Mouse (Mus musculus) heart, embryonic 16.5 days (tissue): Measurements from ENCODE around the gene Nrd1. TPM values are rescaled to one million over a fixed set of nuclear protein-coding genes. Genes with fewer than 3 reads are reported as not detected.
A peak's percentile ranks its signal among the peaks of the same experiment; 100 is the strongest.

Experiments
- ATAC-seq: fragments of 200-750 bp; cut with Nextera tagmentation; replicated peaks from 2 replicates; pipeline ENCODE4 v1.8.0; 2017; ENCODE audit warnings: moderate number of reproducible peaks; ENCODE audit not compliant: insufficient read depth, low FRiP score; ENCODE audit errors: extremely low read depth
- H3K27ac ChIP-seq: fragments of 300-500 bp; sonication (generic); 2 replicates; pipeline ENCODE4 v1.5.1; 2014; ENCODE audit warnings: mild to moderate bottlenecking, low read length, control low read depth, moderate library complexity
- H3K27me3 ChIP-seq: fragments of 300-500 bp; sonication (generic); 2 replicates; pipeline ENCODE4 v1.6.1; 2014; ENCODE audit warnings: low read length, mixed read lengths; ENCODE audit not compliant: control insufficient read depth, insufficient read depth
- H3K36me3 ChIP-seq: fragments of 300-500 bp; sonication (generic); 2 replicates; pipeline ENCODE4 v1.6.1; 2014; ENCODE audit not compliant: control insufficient read depth, insufficient read depth
- H3K4me1 ChIP-seq: fragments of 300-500 bp; sonication (generic); 2 replicates; pipeline ENCODE4 v1.6.1; 2014; ENCODE audit warnings: low read length, mixed read lengths; ENCODE audit not compliant: control insufficient read depth, insufficient read depth
- H3K4me2 ChIP-seq: fragments of 300-500 bp; sonication (generic); 2 replicates; pipeline ENCODE4 v1.6.1; 2014; ENCODE audit warnings: low read depth, mild to moderate bottlenecking, control low read depth, low read length
- H3K4me3 ChIP-seq: fragments of 300-500 bp; sonication (generic); 2 replicates; pipeline ENCODE4 v1.5.1; 2014; ENCODE audit warnings: mild to moderate bottlenecking, control low read depth, low read length
- H3K9ac ChIP-seq: fragments of 300-500 bp; sonication (generic); 2 replicates; pipeline ENCODE4 v1.6.1; 2014; ENCODE audit warnings: low read length, control low read depth
- H3K9me3 ChIP-seq: fragments of 300-500 bp; sonication (generic); replicated peaks from 2 replicates; pipeline ENCODE4 v1.6.1; 2016; ENCODE audit warnings: low read length; ENCODE audit not compliant: control insufficient read depth
- WGBS: fragments of 180-500 bp; shearing (Covaris S2); extraction: QIAGEN DNeasy Blood & Tissue Kit; methylation state at CpG from one replicate; pipeline ENCODE4 v1.1.7; 2014; 5-methylcytosine and 5-hydroxymethylcytosine counted together
- polyA plus RNA-seq: library from polyadenylated mRNA; unstranded; fragments of >200 nt; fragmentation: Nextera tagmentation; extraction: Ambion mirVana; gene quantifications from 2 replicates; pipeline ENCODE4 v1.2.1, GENCODE M21; 2015

Gene Nrd1
- polyA plus RNA-seq, result 48.2 and 50.2 TPM in 2 replicates

DNA sequence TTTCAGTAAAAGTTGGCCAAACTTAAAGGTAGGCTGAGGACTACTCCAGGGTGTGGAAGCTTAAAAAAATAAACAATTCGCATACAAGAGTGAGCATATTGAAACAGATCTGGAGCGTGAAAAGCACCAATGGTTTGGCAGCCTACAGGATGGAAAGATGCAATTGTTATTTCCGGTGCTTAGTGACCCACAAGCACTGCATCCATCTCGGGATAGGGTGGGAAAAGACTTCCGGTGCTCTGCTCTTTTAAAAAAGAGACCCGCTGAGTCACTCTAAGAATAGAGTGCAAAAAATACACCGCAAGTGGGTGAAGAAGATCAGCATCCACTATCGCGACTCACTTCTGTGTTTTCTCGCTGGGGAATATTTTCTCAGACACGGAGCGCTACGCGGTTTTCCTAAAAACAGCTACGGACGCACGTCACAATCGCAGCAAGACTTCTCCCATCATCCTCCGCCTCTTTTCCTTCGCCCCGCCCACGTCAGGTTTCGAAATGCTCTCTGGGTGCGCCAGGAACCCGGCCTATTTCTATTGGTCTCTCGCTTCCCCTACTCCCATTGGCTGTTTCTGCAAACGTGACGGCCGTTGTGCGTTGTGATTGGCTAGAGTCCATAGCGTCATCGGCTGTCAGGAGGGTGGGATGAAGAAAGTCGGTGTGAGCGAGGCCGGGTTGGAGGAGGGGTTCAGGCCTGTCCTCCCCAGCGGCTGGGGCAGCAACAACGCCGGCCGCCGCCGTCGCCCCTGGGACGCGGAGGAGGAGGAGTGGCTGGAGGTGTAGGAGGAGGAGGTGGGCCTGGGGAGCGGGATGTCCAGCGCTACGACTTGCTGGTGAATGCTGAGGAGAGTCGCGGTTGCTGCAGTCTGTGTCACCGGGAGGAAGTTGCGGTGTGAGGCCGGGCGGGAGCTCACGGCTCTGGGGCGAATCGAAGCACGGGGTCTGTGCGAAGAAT lies at the start of gene Nrd1:
Nrd1 (plus strand) TSS at position 657 of the 952 bp plus-strand sequence.
- H3K4me2 ChIP-seq, result peak within 1 kb of the TSS; percentile 94
- H3K9ac ChIP-seq, result peak within 1 kb of the TSS; percentile 97
- ATAC-seq, result peak; percentile 99
- H3K27ac ChIP-seq, result peak within 1 kb of the TSS; percentile 96
- peak within 1 kb of the TSS; percentile 96 for H3K4me3 ChIP-seq
- peaks cover 17% of the 10 kb centered on the region for H3K4me1 ChIP-seq
- peaks cover 5% of the 10 kb centered on the region for H3K36me3 ChIP-seq
- no peaks in the 10 kb centered on the region for H3K9me3 ChIP-seq
- under 1% methylated on average over 58 of the region's 58 CpGs for WGBS
- H3K27me3 ChIP-seq, result no peaks in the 10 kb centered on the region

DNA sequence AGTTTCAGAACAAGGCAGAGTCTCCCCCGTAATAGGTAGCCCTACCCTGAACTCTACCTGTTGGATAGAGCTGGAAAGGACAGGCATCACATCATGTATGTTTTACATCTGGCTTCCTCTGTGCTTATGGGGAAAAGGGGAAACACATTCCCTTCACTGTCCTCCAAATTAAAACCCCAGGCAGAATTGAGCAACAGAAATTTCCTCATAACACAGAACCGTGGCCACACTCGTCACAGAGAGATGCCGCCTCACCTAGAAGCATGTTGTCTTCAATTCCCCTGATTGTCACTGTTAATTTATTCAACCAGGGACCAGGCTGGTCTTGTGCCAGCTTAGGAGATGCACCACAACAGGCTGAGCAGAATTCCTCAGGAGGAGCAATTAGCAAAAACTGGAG lies 48.8 kb upstream of the Nrd1 start:
- no peak overlapping the region for H3K9ac ChIP-seq
- H3K4me1 ChIP-seq, result no peaks in the 10 kb centered on the region
- H3K4me3 ChIP-seq, result no peak overlapping the region
- no peak overlapping the region for H3K4me2 ChIP-seq
- no peaks in the 10 kb centered on the region for H3K27me3 ChIP-seq
- no peaks in the 10 kb centered on the region for H3K9me3 ChIP-seq
- WGBS, result 78% methylated on average over 4 of the region's 4 CpGs
- no peaks in the 10 kb centered on the region for H3K36me3 ChIP-seq
- H3K27ac ChIP-seq, result no peak overlapping the region
- no peak for ATAC-seq

DNA sequence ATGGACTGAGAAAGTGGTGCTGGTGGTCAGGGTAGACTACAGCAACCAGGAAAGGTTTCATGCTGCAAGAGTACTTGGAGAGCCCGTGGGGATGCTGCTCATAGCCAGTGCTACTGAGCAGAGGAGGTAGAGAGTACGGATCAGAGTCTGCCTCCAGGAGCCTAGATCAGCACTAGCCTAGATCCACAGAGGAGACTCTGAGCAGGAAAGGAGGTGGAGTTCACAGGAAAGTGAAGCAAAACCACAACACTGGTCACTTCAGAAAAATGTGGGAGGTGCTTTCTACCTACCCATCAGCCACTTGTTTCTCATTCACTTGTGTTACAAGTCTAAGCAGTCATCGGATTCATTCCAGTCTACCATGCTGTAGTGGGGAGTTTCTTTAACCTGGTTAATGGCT lies 40.8 kb upstream of the Nrd1 start:
- 76% methylated on average over 3 of the region's 3 CpGs for WGBS
- Histone ChIP-seq H3K9me3 (no peaks in the 10 kb centered on the region), H3K4me2 (no peak overlapping the region), H3K27me3 (no peaks in the 10 kb centered on the region), H3K36me3 (no peaks in the 10 kb centered on the region), H3K4me3 (no peak overlapping the region), H3K4me1 (no peaks in the 10 kb centered on the region), H3K9ac (no peak overlapping the region), H3K27ac (no peak overlapping the region)
- no peak for ATAC-seq

DNA sequence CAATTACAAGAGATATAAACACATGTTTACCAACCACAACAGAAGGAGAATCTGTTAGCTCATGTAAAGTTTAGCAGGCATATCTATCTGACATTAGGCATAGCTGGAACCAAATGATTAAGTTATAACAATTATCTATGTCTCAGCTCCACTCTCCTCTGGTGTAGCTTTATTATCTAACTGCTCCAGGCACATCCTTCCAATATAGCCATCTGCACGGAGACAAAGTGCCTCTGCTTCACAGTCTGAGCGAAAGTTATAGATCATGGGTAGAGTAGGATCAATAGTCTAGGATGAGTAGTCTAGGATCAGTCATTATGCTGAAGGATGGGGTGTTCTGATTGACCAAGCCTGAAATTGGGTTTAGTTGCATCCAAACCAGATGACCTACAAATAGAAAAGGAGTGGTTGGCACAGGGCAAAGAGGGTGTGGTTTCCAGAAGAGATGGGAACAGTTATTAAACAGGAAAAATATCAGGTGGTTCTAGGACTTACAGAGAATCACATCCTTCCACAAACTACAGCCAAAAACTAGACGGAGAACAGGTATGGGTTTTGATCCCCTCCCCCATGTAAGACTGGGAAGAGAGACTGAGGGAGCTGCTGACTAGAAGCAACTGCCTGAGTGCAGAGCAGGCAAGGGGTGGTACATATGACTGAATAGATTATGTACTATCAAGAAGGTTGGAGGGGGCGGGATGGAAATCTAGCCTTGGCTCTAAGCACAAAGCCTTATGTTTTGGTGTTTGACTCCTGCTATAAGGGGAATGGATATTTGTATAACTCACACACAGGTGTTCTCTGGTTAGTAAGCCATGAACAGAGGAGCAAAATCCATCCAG lies 39.6 kb upstream of the Nrd1 start:
- no peak overlapping the region for H3K9ac ChIP-seq
- H3K27me3 ChIP-seq, result no peaks in the 10 kb centered on the region
- H3K4me3 ChIP-seq, result no peak overlapping the region
- no peaks in the 10 kb centered on the region for H3K9me3 ChIP-seq
- 76% methylated on average over 4 of the region's 4 CpGs for WGBS
- H3K4me2 ChIP-seq, result no peak overlapping the region
- no peaks in the 10 kb centered on the region for H3K36me3 ChIP-seq
- no peak overlapping the region for H3K27ac ChIP-seq
- no peak for ATAC-seq
- no peaks in the 10 kb centered on the region for H3K4me1 ChIP-seq

DNA sequence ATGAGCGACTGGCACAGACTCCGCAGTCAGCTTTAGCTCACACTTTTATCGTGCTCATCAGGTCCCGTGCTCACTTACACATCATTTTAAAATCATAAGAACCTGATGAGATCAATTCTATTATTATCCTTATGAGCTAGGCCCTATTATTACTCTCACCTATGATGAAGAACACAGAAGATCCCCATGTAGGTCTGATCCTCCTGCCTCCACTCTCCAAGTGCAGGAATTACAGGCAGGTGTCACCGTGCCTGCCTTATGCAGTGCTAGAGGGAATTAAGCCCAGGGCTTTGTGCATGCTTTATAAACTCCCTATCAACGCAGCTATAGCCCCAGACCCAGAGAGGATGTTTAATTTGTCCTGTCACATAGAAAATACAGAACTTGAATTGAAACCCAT lies 37.4 kb upstream of the Nrd1 start:
- WGBS, result 73% methylated on average over 6 of the region's 6 CpGs
- Histone ChIP-seq H3K4me2 (no peak overlapping the region), H3K9ac (no peak overlapping the region), H3K27me3 (no peaks in the 10 kb centered on the region), H3K36me3 (no peaks in the 10 kb centered on the region), H3K4me3 (no peak overlapping the region), H3K4me1 (no peaks in the 10 kb centered on the region), H3K9me3 (no peaks in the 10 kb centered on the region), H3K27ac (no peak overlapping the region)
- ATAC-seq, result no peak

DNA sequence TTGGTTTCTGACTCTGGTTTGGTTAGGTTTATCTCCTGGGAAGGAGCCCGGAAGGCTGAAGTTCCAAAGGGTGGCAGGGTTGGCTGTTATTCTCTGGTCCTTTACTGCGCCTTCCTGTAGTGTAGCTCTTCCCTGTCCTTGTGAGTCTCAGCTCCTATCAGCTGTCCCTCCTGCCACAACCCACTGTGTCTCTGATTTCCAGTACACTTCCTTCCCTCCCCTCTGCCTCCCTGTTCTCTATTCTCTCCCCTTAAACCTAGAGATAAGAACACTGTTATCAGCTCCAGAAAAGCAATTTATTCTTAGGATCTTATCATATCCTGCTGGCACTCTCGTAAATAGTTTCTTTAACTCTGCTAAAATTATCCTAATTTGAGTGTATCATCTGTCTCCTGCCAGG lies 30.9 kb upstream of the Nrd1 start:
- Histone ChIP-seq H3K4me2 (no peak overlapping the region), H3K27me3 (no peaks in the 10 kb centered on the region), H3K9ac (no peak overlapping the region), H3K4me1 (peaks cover 11% of the 10 kb centered on the region), H3K4me3 (no peak overlapping the region), H3K9me3 (no peaks in the 10 kb centered on the region), H3K36me3 (no peaks in the 10 kb centered on the region), H3K27ac (no peak overlapping the region)
- WGBS, result 13% methylated on average over 3 of the region's 3 CpGs
- ATAC-seq, result no peak; the same call in 1 of the 2 replicates

DNA sequence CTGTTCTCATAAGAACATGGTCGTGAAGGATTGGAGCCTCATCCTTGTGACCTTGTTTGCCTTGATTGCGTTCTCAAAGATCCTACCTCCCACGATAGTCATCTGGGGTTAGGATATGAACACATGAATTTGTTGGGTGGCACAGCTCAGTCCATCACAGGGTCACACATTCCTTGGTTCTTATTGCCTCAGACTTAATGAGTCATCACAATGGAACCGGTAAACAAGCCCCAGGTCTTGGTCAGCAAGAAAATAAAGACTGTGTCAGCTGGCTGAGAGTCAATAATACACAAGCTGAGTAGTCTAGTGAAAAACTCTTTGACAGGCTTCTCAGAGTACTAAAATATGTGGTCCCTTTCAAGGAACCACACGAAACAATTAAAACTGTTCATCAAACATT lies 29.4 kb upstream of the Nrd1 start:
- no peaks in the 10 kb centered on the region for H3K27me3 ChIP-seq
- WGBS, result 76% methylated on average over 5 of the region's 5 CpGs
- no peak for ATAC-seq
- no peak overlapping the region for H3K9ac ChIP-seq
- no peaks in the 10 kb centered on the region for H3K36me3 ChIP-seq
- H3K9me3 ChIP-seq, result no peaks in the 10 kb centered on the region
- H3K27ac ChIP-seq, result no peak overlapping the region
- H3K4me2 ChIP-seq, result no peak overlapping the region
- H3K4me3 ChIP-seq, result no peak overlapping the region
- H3K4me1 ChIP-seq, result peaks cover 11% of the 10 kb centered on the region

DNA sequence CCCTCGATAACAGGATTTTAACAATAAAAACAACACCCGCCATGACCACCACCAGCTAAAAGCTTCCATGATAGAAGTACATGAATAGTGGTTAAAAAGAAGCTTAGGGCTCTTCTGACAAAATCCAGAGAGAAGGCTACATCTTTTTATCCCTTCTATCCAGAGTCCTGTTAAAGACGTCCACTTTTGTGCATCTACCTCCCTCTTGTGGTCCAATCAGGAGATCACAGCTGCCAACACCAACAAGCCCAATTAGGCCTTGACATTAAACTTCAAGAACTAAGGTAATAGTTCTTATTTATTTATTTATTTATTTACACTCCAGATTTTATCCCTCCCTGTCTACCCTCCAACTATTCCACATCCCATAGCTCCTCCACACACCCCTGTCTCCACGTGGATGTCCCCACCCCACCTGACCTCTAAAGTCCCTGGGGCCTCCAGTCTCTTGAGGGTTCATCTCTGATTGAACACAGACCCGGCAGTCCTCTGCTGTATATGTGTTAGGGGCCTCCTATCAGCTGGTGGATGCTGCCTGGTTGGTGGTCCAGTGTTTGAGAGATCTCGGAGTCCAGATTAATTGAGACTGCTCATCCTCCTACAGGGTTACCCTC lies 23.9 kb upstream of the Nrd1 start:
- Histone ChIP-seq H3K4me1 (peaks cover 5% of the 10 kb centered on the region; the same call in 1 of the 2 replicates), H3K9ac (no peak overlapping the region), H3K27ac (no peak overlapping the region), H3K4me3 (no peak overlapping the region), H3K4me2 (no peak overlapping the region), H3K27me3 (no peaks in the 10 kb centered on the region), H3K36me3 (no peaks in the 10 kb centered on the region), H3K9me3 (no peaks in the 10 kb centered on the region)
- ATAC-seq, result no peak
- WGBS, result 35% methylated on average over 6 of the region's 6 CpGs
